Mouse (Mus musculus) left cerebral cortex, adult 9 months (tissue): ENCODE measurements around the gene Sdk2.

Source experiments
- DNase-seq, 2 experiments: peaks; one replicate each; pipeline ENCODE4 v3.0.0; 2022; ENCODE audit warnings: low spot score in 2 of 2

The Sdk2 gene

DNA sequence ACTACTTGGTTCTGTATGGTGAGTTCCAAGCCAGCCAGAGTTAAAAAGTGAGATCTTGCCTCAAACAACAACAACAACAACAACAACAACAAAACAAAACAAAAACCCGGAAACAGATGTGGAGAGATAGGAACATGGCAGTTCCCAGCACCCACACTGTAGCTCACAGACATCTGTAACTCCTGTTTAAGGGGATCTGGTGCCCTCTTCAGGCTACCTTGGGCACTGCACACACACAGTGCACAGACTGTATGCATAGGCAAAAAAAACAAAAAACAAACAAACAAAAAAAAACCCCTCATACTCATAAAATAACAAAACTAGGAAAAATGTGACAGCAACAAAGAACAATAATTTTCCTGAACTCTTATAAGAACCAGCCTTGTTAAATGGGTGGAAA lies 323.8 kb downstream of the Sdk2 start:
- DNase-seq, result no peak

DNA sequence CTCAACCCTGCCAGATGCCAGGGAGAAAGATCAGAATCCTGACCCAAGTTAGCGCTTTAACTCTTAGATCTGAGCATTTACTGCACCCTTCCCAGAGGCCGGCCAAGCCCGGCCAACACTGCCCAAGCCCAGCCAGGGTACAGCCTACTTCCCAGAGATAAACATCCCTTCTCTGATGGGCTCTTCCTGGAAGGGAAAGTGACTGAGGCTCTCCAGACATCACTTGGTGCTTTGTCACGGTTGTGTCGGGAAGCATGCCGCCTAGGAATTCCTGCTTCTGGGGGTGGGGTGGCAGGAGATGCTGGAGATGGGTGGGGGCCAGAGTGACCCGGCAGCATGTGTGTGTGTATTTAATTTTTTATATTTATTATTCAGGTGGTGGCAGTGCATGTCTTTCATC lies 326.7 kb downstream of the Sdk2 start:
- DNase-seq, result no peak

DNA sequence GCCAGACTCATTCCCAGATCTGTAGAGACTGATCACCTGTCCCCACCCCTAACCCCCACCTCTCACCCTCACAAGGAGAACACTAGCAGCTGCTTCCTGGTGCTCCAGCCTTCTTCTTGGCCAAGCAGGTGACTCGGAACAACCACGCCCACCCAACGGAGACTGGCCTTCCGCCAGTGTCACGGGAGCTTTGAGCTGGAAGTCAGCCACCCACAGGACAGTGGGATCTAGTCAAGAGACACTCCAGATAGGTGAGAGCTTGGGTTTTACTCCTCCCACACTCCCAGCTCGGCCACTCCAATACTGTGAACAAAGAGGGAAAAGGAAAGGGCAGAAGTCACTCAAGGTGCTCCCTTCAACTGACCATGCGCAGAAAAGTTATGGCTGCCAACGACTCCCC lies 327.6 kb downstream of the Sdk2 start:
- no peak for DNase-seq

DNA sequence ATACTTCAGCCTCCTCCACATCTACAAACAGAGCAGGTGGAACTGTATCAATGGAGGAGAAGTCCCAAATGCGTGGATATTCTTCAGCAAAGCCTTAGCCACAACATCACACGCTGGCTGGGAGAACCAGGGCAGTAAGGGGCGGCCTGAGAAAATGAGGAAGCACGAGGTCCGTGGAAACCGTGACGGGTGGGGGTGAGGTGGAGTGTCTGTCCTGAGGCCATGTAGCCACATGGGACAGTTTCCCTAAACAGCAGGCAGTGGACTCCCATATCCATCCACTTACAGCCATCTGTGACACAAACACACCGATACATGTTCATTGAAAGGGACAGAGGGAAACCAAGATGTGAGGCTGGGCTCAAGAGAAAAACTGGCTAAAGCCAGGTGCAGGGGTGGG lies 328.9 kb downstream of the Sdk2 start:
- no peak for DNase-seq

DNA sequence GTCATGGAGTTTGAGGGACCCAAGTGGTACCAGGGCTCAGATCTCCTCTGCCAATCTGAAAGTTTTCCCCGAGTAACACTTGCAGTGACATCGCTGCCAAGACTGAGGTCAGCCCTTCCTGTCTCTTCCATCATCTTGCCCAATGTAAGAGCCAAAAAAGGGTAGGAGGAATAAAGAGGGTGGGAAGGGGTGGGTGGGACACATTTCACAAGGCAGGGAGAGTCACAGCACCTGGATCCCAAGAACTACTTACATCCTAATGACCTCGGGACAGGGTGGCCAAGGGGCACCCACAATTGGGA lies 329.3 kb downstream of the Sdk2 start:
- no peak for DNase-seq

DNA sequence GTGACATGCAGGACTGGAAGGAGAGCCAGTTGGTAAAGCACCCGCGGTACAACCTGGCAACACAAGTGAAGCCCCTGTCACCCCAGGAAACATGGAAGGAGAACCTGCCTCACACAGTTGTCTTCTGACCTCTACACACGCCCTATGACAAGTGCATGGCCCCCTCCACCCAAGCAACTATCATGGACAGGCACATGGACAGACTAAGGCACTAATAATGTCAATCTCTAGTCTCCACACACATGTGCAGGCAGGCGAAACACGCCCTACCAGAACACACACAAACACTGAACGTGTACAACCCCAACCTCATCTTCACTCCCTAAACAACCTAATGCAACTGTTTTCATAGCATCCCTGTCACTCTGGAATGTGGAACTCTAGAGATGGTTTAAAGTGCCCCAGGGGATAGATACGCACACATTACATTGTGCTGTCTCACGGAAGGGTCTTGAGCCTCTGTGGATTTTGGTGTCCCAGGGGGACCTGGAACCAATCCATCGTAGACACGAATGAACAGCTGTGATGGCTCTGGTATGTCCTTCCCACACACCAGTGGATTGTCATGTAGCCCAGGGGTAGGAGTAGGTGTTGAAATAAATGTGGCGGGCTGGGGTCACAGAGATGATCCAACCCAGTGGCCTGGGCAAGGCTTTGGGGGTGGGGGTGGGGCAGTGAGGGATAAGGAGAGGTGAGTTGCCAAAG lies 329.8 kb downstream of the Sdk2 start:
- DNase-seq, result no peak

DNA sequence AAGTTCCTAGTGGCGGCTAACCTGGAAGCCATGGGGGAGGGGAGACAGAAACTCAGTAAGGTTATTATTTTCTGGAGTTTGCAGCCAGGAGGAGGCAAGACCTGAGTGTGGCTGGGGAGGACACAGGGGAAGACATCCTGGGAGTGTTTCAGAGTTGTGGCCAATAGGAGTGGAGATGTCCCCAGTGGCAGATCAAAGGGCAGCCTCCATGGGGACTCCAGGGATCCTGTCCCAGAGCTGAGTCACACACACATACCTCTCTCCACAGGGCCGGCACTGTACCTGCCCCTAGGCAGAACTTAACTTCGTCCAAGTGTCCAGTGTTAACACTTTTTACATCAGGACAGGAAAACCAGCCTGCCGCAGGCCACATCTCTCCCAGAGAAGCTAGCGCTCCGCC lies 331.7 kb downstream of the Sdk2 start:
- no peak for DNase-seq

DNA sequence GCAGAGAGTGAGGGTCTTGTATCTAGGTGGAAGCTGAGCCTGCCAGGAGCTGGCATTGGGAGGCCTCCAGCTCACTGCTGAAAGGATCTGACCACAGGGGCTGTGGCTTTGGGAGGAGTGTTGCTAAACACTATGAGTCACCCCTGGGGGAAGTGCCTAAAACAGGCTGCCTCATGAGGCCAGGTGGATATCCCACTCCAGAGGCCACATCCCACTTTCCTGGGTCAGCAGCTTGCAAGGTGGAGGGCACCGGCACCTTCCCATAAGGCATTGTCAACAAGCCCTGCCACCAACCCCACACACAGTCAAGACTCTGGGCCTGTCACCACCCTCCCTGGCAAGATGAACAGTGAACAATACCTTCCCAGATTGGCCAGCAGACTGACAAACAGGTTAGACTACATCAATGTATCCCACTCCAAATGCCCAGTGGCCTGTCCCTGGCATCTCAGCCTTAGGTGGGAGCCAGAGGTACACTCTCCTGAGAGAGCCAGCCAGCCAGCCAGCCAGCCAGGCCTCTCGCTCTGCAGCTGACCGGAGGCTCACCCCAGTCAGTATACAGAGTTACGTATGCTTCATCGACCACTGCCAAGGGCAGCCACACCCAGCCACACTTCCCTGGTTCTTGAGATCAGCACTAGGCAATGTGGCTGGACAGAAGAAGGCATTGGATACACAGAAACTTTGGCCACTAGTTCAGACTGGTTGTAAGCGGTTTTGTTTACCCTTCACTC lies 333.0 kb downstream of the Sdk2 start:
- DNase-seq, result no peak

DNA sequence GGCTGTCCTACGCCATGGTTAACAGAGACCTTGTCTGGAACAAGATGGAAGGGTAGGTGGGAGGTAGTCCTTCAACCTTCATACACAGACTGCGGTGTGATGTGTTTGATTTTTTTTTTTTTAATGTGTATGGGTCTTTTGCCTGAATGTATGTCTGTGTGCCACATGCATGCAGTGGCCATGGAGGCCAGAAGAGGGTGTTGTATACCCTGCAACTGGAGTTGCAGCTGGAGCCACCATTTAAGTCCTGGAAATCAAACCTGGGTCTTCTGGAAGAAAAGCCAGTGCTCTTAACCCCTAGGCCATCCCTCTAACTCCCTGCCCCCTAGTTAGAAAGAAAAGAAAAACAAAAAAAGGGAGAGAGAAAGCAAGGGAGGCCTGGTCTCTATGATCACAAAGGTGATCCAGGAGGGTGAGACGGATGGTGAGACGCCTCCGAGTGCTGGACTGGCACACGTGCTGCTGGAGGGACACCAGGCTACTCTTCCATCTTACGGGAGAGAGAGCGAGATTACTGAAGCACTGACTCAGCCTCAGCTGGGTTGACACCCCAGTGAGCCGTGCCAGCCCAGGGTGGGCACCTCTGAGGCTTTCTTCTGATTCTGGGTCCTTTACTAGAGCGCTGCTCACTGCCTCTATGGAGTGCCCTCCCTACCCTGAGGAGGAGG lies 334.8 kb downstream of the Sdk2 start:
- no peak for DNase-seq

DNA sequence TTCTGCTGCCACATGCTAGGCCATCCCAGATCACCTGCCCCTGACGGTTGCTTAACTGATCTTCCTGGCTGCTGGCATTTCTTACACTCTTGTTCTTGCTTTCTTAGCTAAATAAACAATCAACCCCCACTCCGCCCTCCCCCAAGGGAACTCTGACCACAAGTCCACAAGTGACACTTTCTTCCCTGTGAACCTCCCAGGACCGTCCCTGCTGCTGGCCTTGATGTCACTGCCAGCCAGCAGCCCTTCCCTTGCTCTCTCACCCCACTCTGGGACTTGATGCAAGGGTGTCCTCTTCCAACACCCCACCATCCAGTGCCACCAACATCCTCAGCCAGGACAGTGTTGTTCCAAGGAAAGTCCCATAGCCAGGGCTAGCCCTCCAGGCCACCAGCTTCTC lies 336.0 kb downstream of the Sdk2 start:
- DNase-seq, result no peak

DNA sequence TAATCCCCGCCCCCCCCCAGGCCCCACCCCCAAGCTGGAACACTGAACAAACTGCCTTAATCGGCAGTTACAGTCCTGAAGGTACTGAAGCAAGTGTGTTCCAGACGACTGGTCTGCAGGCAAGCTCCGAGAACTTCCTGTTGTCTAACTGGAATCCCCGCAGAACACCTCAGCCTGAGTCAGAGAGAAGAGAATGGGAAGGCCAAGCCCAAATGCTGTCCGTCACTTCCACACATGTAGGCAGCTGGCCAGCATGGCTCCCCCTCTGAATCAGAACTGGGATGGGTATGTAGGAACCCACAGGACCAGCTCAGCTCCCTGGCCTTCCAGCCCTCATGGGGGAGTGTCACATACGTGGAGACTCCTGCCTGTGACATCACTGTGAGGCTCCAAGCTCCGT lies 336.9 kb downstream of the Sdk2 start:
- DNase-seq, result no peak

DNA sequence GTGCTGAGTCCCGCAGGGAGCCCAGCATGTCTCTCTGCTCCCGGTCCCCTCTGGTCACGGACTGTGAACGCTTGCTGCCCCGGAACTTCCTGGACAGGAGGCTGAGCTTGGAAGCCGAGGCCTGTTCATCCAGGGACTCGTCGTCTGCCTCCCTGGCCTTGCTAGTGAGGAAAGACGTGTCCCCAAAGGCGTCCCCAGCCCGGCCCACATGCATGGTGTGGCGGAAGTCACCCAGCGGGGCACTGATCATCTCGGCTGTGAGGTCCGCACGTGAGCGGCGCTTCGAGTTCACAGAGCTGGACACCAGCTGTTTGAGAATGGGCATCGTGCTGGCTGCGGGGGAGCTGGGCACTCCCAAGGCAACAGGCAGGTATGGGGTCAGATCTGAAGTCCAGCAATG lies 337.6 kb downstream of the Sdk2 start:
- no peak for DNase-seq

DNA sequence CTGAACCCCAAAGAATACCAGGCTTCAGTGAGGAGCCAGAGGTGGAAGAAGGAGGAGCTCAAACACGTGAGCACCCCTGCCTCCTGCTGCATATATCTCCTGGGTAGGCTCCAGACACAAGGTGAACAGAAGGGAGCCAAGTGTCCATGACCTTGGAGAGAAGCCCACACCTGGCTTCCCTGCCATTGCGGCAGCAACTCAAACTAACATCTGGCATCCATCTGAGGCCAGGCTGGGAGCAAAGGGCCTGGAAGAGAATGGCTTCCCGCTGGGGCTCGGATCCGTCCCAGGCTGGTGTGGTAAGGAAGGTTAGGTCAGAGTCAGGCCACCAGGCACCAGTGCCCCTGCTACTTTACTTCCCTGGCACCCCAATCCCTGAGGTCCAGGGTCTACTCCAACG lies 338.9 kb downstream of the Sdk2 start:
- no peak for DNase-seq

DNA sequence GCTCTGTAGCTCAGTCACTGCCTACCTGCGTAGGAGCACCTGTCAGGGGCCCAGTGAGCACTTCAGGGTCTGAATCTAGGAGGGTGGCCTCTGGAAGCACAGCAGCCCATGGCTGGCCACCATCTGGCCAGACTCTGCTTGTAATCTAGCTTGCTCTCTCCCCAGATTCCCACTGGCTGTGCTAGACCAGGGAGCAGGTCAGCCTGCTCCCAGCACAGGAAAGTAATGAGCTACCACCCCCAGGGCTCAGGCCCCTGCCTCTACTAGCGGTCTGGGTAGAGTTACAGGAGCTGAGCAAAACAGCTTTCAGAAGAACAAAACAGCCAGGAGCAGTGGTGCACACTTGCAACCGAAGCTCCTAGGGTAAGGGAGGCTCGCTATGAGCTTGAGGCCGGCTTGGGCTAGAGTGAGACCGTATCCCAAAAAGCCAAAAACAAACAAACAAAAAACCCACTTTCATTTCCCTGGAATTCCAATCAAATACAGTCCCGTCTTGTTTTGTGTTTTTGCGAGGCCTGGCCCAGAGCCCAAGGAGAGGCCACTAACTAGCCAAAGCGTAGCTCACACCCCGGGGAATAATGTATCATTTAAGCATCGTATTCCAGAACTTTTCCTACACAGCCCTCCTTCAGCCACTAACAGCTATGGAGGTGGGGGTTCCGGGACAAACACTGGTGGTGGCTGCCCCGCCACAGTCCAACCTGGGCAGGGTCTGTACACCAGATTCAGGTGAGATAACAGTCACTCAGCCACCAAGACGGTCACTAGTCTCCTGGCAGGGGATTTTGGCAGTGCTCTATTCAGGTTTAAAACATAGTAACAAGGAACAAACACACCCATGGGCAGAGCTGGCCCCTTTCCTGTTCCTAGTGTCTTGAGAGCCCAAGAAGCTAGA lies 339.6 kb downstream of the Sdk2 start:
- DNase-seq, result no peak
